Mouse (Mus musculus) G1E (cell line): Measurements from ENCODE around the gene Fhad1. TPM values are rescaled to one million over a fixed set of nuclear protein-coding genes. Genes with fewer than 3 reads are reported as not detected.

Experiments used
- ATAC-seq: 2 replicates; pipeline ENCODE4 v1.8.0; 2016; ENCODE audit warnings: mild to moderate bottlenecking; ENCODE audit not compliant: insufficient number of reproducible peaks, poor library complexity, low FRiP score, severe bottlenecking; ENCODE audit errors: extremely low read depth
- DNase-seq: peaks from one replicate; pipeline ENCODE4 v3.0.0; 2012; ENCODE audit warnings: low spot score
- H3K27me3 ChIP-seq: 2 replicates; pipeline ENCODE4 v1.6.1; 2012; ENCODE audit warnings: mild to moderate bottlenecking, low read length, inconsistent platforms; ENCODE audit not compliant: insufficient read depth
- H3K36me3 ChIP-seq: replicated peaks from 2 replicates; pipeline ENCODE3; 2012; ENCODE audit warnings: mild to moderate bottlenecking, inconsistent platforms
- H3K4me1 ChIP-seq: 2 replicates; pipeline ENCODE4 v1.6.1; 2012; ENCODE audit warnings: low read depth, low read length, inconsistent platforms, mixed read lengths; ENCODE audit not compliant: insufficient read depth
- H3K4me3 ChIP-seq: 2 replicates; pipeline ENCODE4 v1.5.1; 2012; ENCODE audit warnings: low read depth, mild to moderate bottlenecking, inconsistent platforms, low read length, moderate library complexity, mixed read lengths
- H3K9me3 ChIP-seq: replicated peaks from 2 replicates; pipeline ENCODE4 v1.6.1; 2012; ENCODE audit warnings: inconsistent platforms
- CTCF ChIP-seq: IDR thresholded peaks from 2 replicates; pipeline ENCODE4 v1.5.1; 2012; ENCODE audit warnings: low read depth, low read length, inconsistent platforms, mixed read lengths
- GATA1 ChIP-seq: IDR thresholded peaks from 2 replicates; pipeline ENCODE4 v1.6.1; 2012; ENCODE audit warnings: borderline replicate concordance, low read length, inconsistent platforms, mixed read lengths
- GATA2 ChIP-seq: IDR thresholded peaks from 2 replicates; pipeline ENCODE4 v1.6.1; 2012; ENCODE audit warnings: low read depth, low read length, inconsistent platforms, borderline replicate concordance
- POLR2AphosphoS5 ChIP-seq: IDR thresholded peaks from 2 replicates; pipeline ENCODE4 v1.6.1; 2012; ENCODE audit warnings: low read depth, low read length, inconsistent platforms; ENCODE audit not compliant: insufficient replicate concordance
- TAL1 ChIP-seq: conservative IDR thresholded peaks from 2 replicates; pipeline ENCODE4 v1.6.1; 2012; ENCODE audit warnings: low read depth, low read length, inconsistent platforms, mixed read lengths
- polyA plus RNA-seq: library from polyadenylated mRNA; stranded (reverse); fragments of >175 nt; gene quantifications from 2 replicates; pipeline ENCODE4 v1.2.3, GENCODE M21; 2012
- total RNA-seq, 2 experiments: library from RNA; stranded (forward) in 1 of 2; stranded (reverse) in 1 of 2; fragments of 200-1000 nt in 1 of 2; fragments of >200 nt in 1 of 2; fragmentation: Nextera tagmentation in 1 of 2; gene quantifications; 2 replicates each; pipeline ENCODE4 v1.2.3; 2014 to 2017

Gene Fhad1
- total and polyA plus RNA-seq, 3 experiments, result 0.11 TPM; not detected in 2

- Histone ChIP-seq H3K27me3 (no peaks in the 10 kb centered on the region), H3K4me3 (no peak overlapping the region), H3K9me3 (0 out of 2 replicates have a peak, but pooled peaks cover 2% of the 10 kb centered on the region), H3K4me1 (no peaks in the 10 kb centered on the region), H3K36me3 (no peaks in the 10 kb centered on the region)
- no peak for DNase-seq
- ATAC-seq, result no peak
- TF ChIP-seq GATA2 (no peak), CTCF (no peak), POLR2AphosphoS5 (no peak), GATA1 (no peak), TAL1 (no peak)
These were observed 76.3 kb downstream of the Fhad1 start for GRCm38 (mm10) chr4:141938535-141938934.

GRCm38 (mm10) chr4:141932785-141933574 is 81.9 kb downstream of the Fhad1 start:
- H3K9me3 ChIP-seq, result peaks cover 15% of the 10 kb centered on the region

GRCm38 (mm10) chr4:141931526-141931925 is 83.4 kb downstream of the Fhad1 start:
- Histone ChIP-seq H3K9me3 (peaks cover 15% of the 10 kb centered on the region), H3K27me3 (no peaks in the 10 kb centered on the region), H3K4me1 (no peaks in the 10 kb centered on the region), H3K4me3 (no peak overlapping the region), H3K36me3 (no peaks in the 10 kb centered on the region)
- ATAC-seq (no peak), DNase-seq (no peak)
- TF ChIP-seq GATA2, result no peak
- no peak for TF ChIP-seq CTCF
- TF ChIP-seq POLR2AphosphoS5, result no peak
- TF ChIP-seq GATA1, result no peak
- no peak for TF ChIP-seq TAL1

More at GRCm38 (mm10) chr4:141932785-141933574, 81.9 kb downstream of the Fhad1 start:
- TF ChIP-seq POLR2AphosphoS5 (no peak), GATA1 (no peak), GATA2 (no peak), CTCF (no peak), TAL1 (no peak)
- DNase-seq, result no peak
- no peaks in the 10 kb centered on the region for H3K4me1 ChIP-seq
- ATAC-seq, result no peak
- H3K36me3 ChIP-seq, result no peaks in the 10 kb centered on the region
- H3K4me3 ChIP-seq, result no peak overlapping the region
- no peaks in the 10 kb centered on the region for H3K27me3 ChIP-seq

GRCm38 (mm10) chr4:141930001-141930400 is 84.9 kb downstream of the Fhad1 start:
- Histone ChIP-seq H3K4me3 (no peak overlapping the region), H3K9me3 (peaks cover 15% of the 10 kb centered on the region), H3K4me1 (no peaks in the 10 kb centered on the region), H3K36me3 (no peaks in the 10 kb centered on the region), H3K27me3 (no peaks in the 10 kb centered on the region)
- ATAC-seq (no peak), DNase-seq (no peak)
- TF ChIP-seq TAL1 (no peak), POLR2AphosphoS5 (no peak), CTCF (no peak), GATA1 (no peak), GATA2 (no peak)

- ATAC-seq (no peak), DNase-seq (no peak)
- TF ChIP-seq TAL1 (no peak), GATA1 (no peak), CTCF (no peak)
These were observed 86.0 kb downstream of the Fhad1 start for GRCm38 (mm10) chr4:141928881-141929281.

GRCm38 (mm10) chr4:141925781-141926345 is 89.0 kb downstream of the Fhad1 start:
- peaks cover 6% of the 10 kb centered on the region; the same call in 1 of the 2 replicates for H3K9me3 ChIP-seq

More at GRCm38 (mm10) chr4:141928881-141929281, 86.0 kb downstream of the Fhad1 start:
- H3K4me3 ChIP-seq, result no peak overlapping the region
- no peaks in the 10 kb centered on the region for H3K27me3 ChIP-seq
- peaks cover 15% of the 10 kb centered on the region for H3K9me3 ChIP-seq
- H3K4me1 ChIP-seq, result no peaks in the 10 kb centered on the region
- no peaks in the 10 kb centered on the region for H3K36me3 ChIP-seq

More at GRCm38 (mm10) chr4:141925781-141926345, 89.0 kb downstream of the Fhad1 start:
- Histone ChIP-seq H3K27me3 (no peaks in the 10 kb centered on the region; the same call in 1 of the 2 replicates), H3K36me3 (no peaks in the 10 kb centered on the region), H3K4me3 (no peak overlapping the region), H3K4me1 (no peaks in the 10 kb centered on the region)
- ATAC-seq (no peak), DNase-seq (no peak)
- no peak for TF ChIP-seq CTCF
- TF ChIP-seq GATA1, result no peak
- TF ChIP-seq POLR2AphosphoS5, result no peak
- no peak for TF ChIP-seq GATA2
- no peak for TF ChIP-seq TAL1
